ENCODE assay signal across 8 mouse cellular contexts in genomic region chr17:31658136-31658467, GRCm38 (mm10). TPM values are rescaled to one million over a fixed set of nuclear protein-coding genes. Genes with fewer than 3 reads are reported as not detected.
A peak's percentile ranks its signal among the peaks of the same experiment; 100 is the strongest.
DNase-seq lines count a peak whose midpoint lies in the region; ATAC-seq and TF ChIP-seq lines count a peak whose summit lies in the region.

No protein-coding gene starts in this region.

- peaks cover 16% of the 10 kb centered on the region for H3K36me3 ChIP-seq in liver, adult 2 months (ENCODE audit: control insufficient read depth, insufficient read depth, low read length)
- H3K36me3 ChIP-seq in intestine, embryonic 14.5 days (ENCODE audit: control insufficient read depth, insufficient read depth, low read length), result peaks cover 41% of the 10 kb centered on the region
- peaks cover 6% of the 10 kb centered on the region for H3K36me3 ChIP-seq in midbrain, postnatal 0 days (ENCODE audit: insufficient read depth, low read length)

- no peak for DNase-seq in liver, adult 2 months (ENCODE audit: extremely low read depth, low read depth, low spot score)
- DNase-seq in liver, result no peak
- no peak for DNase-seq in intestine, embryonic 14.5 days (ENCODE audit: low spot score)
- DNase-seq in midbrain, postnatal 0 days (ENCODE audit: low spot score), result no peak
- DNase-seq in gastrocnemius, postnatal 14 days, result no peak
- no peak for DNase-seq in urinary bladder, postnatal 25 days (ENCODE audit: low spot score)

- TF ChIP-seq CTCF in liver, adult 2 months (IDR thresholded peaks at IDR 0.05; ENCODE audit: low read depth, low read length), result no peak
- TF ChIP-seq CTCF in cortical plate, adult 2 months (IDR thresholded peaks at IDR 0.05; ENCODE audit: extremely low read depth, insufficient read depth, low read length), result no peak
- no peak for TF ChIP-seq CTCF in midbrain, postnatal 0 days (IDR thresholded peaks at IDR 0.05)

- no peak for ATAC-seq in intestine, embryonic 14.5 days (replicated peaks; ENCODE audit: low FRiP score, low TSS enrichment, low read depth)
- ATAC-seq in midbrain, postnatal 0 days (ENCODE audit: low FRiP score), result no peak
- ATAC-seq in granulocyte monocyte progenitor cell, adult 5-6 weeks (replicated peaks; ENCODE audit: poor library complexity, severe bottlenecking), result no peak

- H3K4me2 ChIP-seq in intestine, embryonic 14.5 days (ENCODE audit: low read length), result peak overlapping the region; percentile 99
- H3K4me2 ChIP-seq in midbrain, postnatal 0 days (ENCODE audit: low read depth, low read length, poor library complexity, severe bottlenecking), result peak overlapping the region; percentile 71

- TF ChIP-seq POLR2A in liver, adult 2 months (IDR thresholded peaks at IDR 0.05; ENCODE audit: extremely low read depth, insufficient read depth, low read length), result no peak
- TF ChIP-seq POLR2A in cortical plate, adult 2 months (IDR thresholded peaks at IDR 0.05; ENCODE audit: extremely low read depth, insufficient read depth, low read length), result no peak

- H3K4me1 ChIP-seq in liver, adult 2 months (ENCODE audit: control insufficient read depth, insufficient read depth, low read length), result peaks cover 15% of the 10 kb centered on the region
- H3K4me1 ChIP-seq in cortical plate, adult 2 months (ENCODE audit: control insufficient read depth, insufficient read depth, low read length), result peaks cover 4% of the 10 kb centered on the region; the same call in 1 of the 2 replicates
- peaks cover 11% of the 10 kb centered on the region for H3K4me1 ChIP-seq in intestine, embryonic 14.5 days (replicated peaks; ENCODE audit: control insufficient read depth, insufficient read depth, low read length)
- H3K4me1 ChIP-seq in midbrain, postnatal 0 days (ENCODE audit: insufficient read depth, low read length), result peaks cover 7% of the 10 kb centered on the region

- intact Hi-C loops in gastrocnemius, postnatal 14 days (cut with DNase I; ENCODE audit: low total_unique reads), result loop anchor here (5.0 to 10.0 kb wide), 2 partner anchors 93 to 141 kb away; partner anchors contain the start of genes Pknox1 and Wdr4

- H3K9me3 ChIP-seq in intestine, embryonic 14.5 days (ENCODE audit: control insufficient read depth, low read length), result no peaks in the 10 kb centered on the region
- H3K9me3 ChIP-seq in midbrain, postnatal 0 days (ENCODE audit: low read length), result no peaks in the 10 kb centered on the region

- H3K27ac ChIP-seq in liver, adult 2 months (replicated peaks; ENCODE audit: insufficient read depth, low read depth, low read length), result peak overlapping the region; percentile 81
- H3K27ac ChIP-seq in cortical plate, adult 2 months (ENCODE audit: insufficient read depth, low read length), result no peak overlapping the region
- peak overlapping the region; percentile 78 for H3K27ac ChIP-seq in intestine, embryonic 14.5 days (ENCODE audit: low read depth)
- peak overlapping the region; percentile 89 for H3K27ac ChIP-seq in midbrain, postnatal 0 days (ENCODE audit: low read depth, low read length)

- 1% methylated on average over 27 of the region's 27 CpGs for WGBS in liver, adult 2 months
- 1% methylated on average over 27 of the region's 27 CpGs for WGBS in intestine, embryonic 14.5 days
- WGBS in midbrain, postnatal 0 days, result 0% methylated on average over 27 of the region's 27 CpGs

- peak overlapping the region; percentile 90 for H3K4me3 ChIP-seq in liver, adult 2 months (ENCODE audit: insufficient read depth, low read depth, low read length)
- H3K4me3 ChIP-seq in cortical plate, adult 2 months (ENCODE audit: insufficient read depth, low read length), result peak overlapping the region; percentile 83
- H3K4me3 ChIP-seq in intestine, embryonic 14.5 days (ENCODE audit: low read depth, low read length), result peak overlapping the region; percentile 99
- peak overlapping the region; percentile 96 for H3K4me3 ChIP-seq in midbrain, postnatal 0 days (ENCODE audit: low read depth, low read length)

- no peaks in the 10 kb centered on the region for H3K27me3 ChIP-seq in liver, adult 2 months (ENCODE audit: control insufficient read depth, insufficient read depth, low read length)
- no peaks in the 10 kb centered on the region for H3K27me3 ChIP-seq in intestine, embryonic 14.5 days (replicated peaks; ENCODE audit: control insufficient read depth, insufficient read depth, low read length)
- no peaks in the 10 kb centered on the region for H3K27me3 ChIP-seq in midbrain, postnatal 0 days (ENCODE audit: insufficient read depth, low read length)

- peaks cover 25% of the 10 kb centered on the region for H3K79me2 ChIP-seq in liver, adult 2 months (ENCODE audit: control insufficient read depth, insufficient read depth, low read length)

- peak overlapping the region; percentile 97 for H3K9ac ChIP-seq in liver, adult 2 months (ENCODE audit: low read depth, low read length)
- peak overlapping the region; percentile 86 for H3K9ac ChIP-seq in intestine, embryonic 14.5 days (ENCODE audit: low read length)
- H3K9ac ChIP-seq in midbrain, postnatal 0 days (replicated peaks; ENCODE audit: low read length, poor library complexity, severe bottlenecking), result peak overlapping the region; percentile 91

RNA-seq across cellular contexts. Expression of gene U2af1, which starts 0.6 kb away (rescaled TPM):
- 53.5 and 57.1 TPM in 2 replicates for total RNA-seq in liver, adult 2 months (2014; rRNA removed)
- polyA plus RNA-seq in liver, adult 2 months (2012; rRNA removed), result 40.4 and 42.7 TPM in 2 replicates
- 139 and 148 TPM in 2 replicates for polyA plus RNA-seq in cortical plate, adult 2 months (2012; rRNA removed)
- polyA plus RNA-seq in intestine, embryonic 14.5 days (2014; fragmentation: Nextera tagmentation; extraction: Ambion mirVana), result 162 and 167 TPM in 2 replicates
- 55.5 and 72.9 TPM in 2 replicates for total RNA-seq in midbrain, postnatal 0 days (2014; rRNA removed)
- 182 and 188 TPM in 2 replicates for polyA plus RNA-seq in midbrain, postnatal 0 days (2015; fragmentation: Nextera tagmentation; extraction: Ambion mirVana)
- total RNA-seq in granulocyte monocyte progenitor cell, adult 5-6 weeks (2014; fragmentation: Nextera tagmentation), result 116 and 155 TPM in 2 replicates
- 250 and 287 TPM in 2 replicates for total RNA-seq in granulocyte monocyte progenitor cell, adult 5-6 weeks (2017)
- 10 to 100 TPM; 69.9 to 83.9 TPM for total RNA-seq in gastrocnemius, postnatal 14 days (2021)

RNA-seq across cellular contexts. Expression of gene Cryaa, which starts 19.5 kb away (rescaled TPM):
- not detected in 2 replicates for total RNA-seq in liver, adult 2 months (2014; rRNA removed)
- polyA plus RNA-seq in liver, adult 2 months (2012; rRNA removed), result not detected in 2 replicates
- polyA plus RNA-seq in cortical plate, adult 2 months (2012; rRNA removed), result 0.13 and 0.21 TPM in 2 replicates
- polyA plus RNA-seq in intestine, embryonic 14.5 days (2014; fragmentation: Nextera tagmentation; extraction: Ambion mirVana), result 0.13 and 0.14 TPM in 2 replicates
- total RNA-seq in midbrain, postnatal 0 days (2014; rRNA removed), result 1.6 and 1.9 TPM in 2 replicates
- 0.37 and 0.39 TPM in 2 replicates for polyA plus RNA-seq in midbrain, postnatal 0 days (2015; fragmentation: Nextera tagmentation; extraction: Ambion mirVana)
- not detected in 2 replicates for total RNA-seq in granulocyte monocyte progenitor cell, adult 5-6 weeks (2014; fragmentation: Nextera tagmentation)
- total RNA-seq in granulocyte monocyte progenitor cell, adult 5-6 weeks (2017), result not detected in 2 replicates
- total RNA-seq in gastrocnemius, postnatal 14 days (2021), result not detected

RNA-seq across cellular contexts. Expression of gene Cbs, which starts 21.1 kb away (rescaled TPM):
- total RNA-seq in liver, adult 2 months (2014; rRNA removed), result 236 and 490 TPM in 2 replicates
- polyA plus RNA-seq in liver, adult 2 months (2012; rRNA removed), result 782 and 968 TPM in 2 replicates
- polyA plus RNA-seq in cortical plate, adult 2 months (2012; rRNA removed), result 35.0 and 41.8 TPM in 2 replicates
- 2.1 and 5.9 TPM in 2 replicates for polyA plus RNA-seq in intestine, embryonic 14.5 days (2014; fragmentation: Nextera tagmentation; extraction: Ambion mirVana)
- total RNA-seq in midbrain, postnatal 0 days (2014; rRNA removed), result 13.3 and 29.6 TPM in 2 replicates
- polyA plus RNA-seq in midbrain, postnatal 0 days (2015; fragmentation: Nextera tagmentation; extraction: Ambion mirVana), result 16.3 and 20.3 TPM in 2 replicates
- total RNA-seq in granulocyte monocyte progenitor cell, adult 5-6 weeks (2014; fragmentation: Nextera tagmentation), result 0.28 and 4.8 TPM in 2 replicates
- 0.57 and 0.99 TPM in 2 replicates for total RNA-seq in granulocyte monocyte progenitor cell, adult 5-6 weeks (2017)
- under 1 TPM; 0.35 to 0.44 TPM for total RNA-seq in gastrocnemius, postnatal 14 days (2021)
